Mouse (Mus musculus): Measurements from ENCODE around the gene Mfsd2b. TPM values are rescaled to one million over a fixed set of nuclear protein-coding genes. Genes with fewer than 3 reads are reported as not detected.
A peak's percentile ranks its signal among the peaks of the same experiment; 100 is the strongest.

Mfsd2b gene
- polyA plus RNA-seq, 1 experiment from 2014 or later = 13.5 TPM

DNA sequence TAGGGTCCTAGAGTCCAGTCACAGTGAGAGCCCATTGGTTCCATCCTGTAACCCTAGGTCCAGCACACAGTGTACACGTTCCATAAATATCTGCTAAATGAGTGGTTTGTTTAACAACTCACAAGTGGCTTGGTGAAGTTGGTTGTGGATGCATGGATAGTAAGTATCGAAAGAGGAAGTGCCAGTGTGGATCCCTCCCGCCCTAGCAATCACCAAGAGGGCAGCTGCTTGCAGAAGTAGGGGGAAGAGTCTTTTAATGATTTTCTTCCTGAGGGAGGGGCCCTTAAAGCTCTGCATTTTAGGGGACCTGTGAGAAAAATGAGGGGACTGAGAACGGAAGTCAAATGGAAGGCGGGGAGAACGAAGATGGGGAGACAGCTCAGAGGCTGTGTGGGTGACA is 34.1 kb downstream of the Mfsd2b start:
- H3K4me3 ChIP-seq = no peak overlapping the region
- H3K36me3 ChIP-seq = no peaks in the 10 kb centered on the region
- 53% methylated on average over 6 of the region's 6 CpGs for WGBS
- 0 out of 2 replicates have a peak, but pooled peaks cover 10% of the 10 kb centered on the region for H3K27me3 ChIP-seq (ENCODE audit: insufficient read depth, poor library complexity, severe bottlenecking)
- DNase-seq (ENCODE audit: low spot score) = no peak
- H3K4me1 ChIP-seq = peaks cover 19% of the 10 kb centered on the region
- H3K9me3 ChIP-seq = no peaks in the 10 kb centered on the region
- no peak overlapping the region for H3K27ac ChIP-seq

- Histone ChIP-seq H3K4me1 (peaks cover 9% of the 10 kb centered on the region; the same call in 1 of the 2 replicates), H3K36me3 (peaks cover 6% of the 10 kb centered on the region; the same call in 1 of the 2 replicates), H3K9me3 (no peaks in the 10 kb centered on the region), H3K27me3 (ENCODE audit: insufficient read depth, poor library complexity, severe bottlenecking) (0 out of 2 replicates have a peak, but pooled peaks cover 10% of the 10 kb centered on the region), H3K4me3 (no peak overlapping the region), H3K27ac (no peak overlapping the region)
- 25% methylated on average over 4 of the region's 4 CpGs for WGBS
- no peak for DNase-seq (ENCODE audit: low spot score)
These were observed 37.2 kb downstream of the Mfsd2b start for GRCm38 (mm10) chr12:4836959-4837358.

DNA sequence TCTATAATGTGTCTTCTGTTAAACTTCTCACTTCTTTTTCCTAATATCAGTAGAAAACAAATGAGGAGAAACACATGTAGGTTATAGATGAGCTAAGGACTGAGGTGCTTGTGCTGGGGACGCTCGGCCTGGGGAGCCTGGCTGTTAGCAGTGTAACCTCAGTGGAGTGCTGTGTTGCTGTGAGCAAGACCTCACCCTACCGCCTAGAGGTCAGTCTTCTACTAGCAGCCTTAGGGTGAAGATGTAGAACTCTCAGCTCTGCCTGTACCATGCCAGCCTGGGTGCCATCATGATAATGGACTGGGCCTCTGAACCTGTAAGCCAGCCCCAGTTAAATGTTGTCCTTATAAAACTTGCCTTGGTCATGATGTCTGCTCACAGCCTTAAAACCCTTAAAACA is 46.9 kb downstream of the Mfsd2b start:
- no peaks in the 10 kb centered on the region for H3K27me3 ChIP-seq (ENCODE audit: insufficient read depth, poor library complexity, severe bottlenecking)
- H3K4me1 ChIP-seq = no peaks in the 10 kb centered on the region
- H3K4me3 ChIP-seq = no peak overlapping the region
- no peak overlapping the region for H3K27ac ChIP-seq
- H3K9me3 ChIP-seq = no peaks in the 10 kb centered on the region
- 71% methylated on average over 3 of the region's 3 CpGs for WGBS
- no peak for DNase-seq (ENCODE audit: low spot score)
- peaks cover 69% of the 10 kb centered on the region for H3K36me3 ChIP-seq

GRCm38 (mm10) chr12:4817361-4818101 is 56.6 kb downstream of the Mfsd2b start, which contains the start of gene Sf3b6:
Sf3b6 (plus strand) TSS chr12:4817544.
- Histone ChIP-seq H3K27me3 (ENCODE audit: insufficient read depth, poor library complexity, severe bottlenecking) (no peaks in the 10 kb centered on the region), H3K9me3 (no peaks in the 10 kb centered on the region), H3K4me3 (peak within 1 kb of the TSS; percentile 83), H3K4me1 (peaks cover 14% of the 10 kb centered on the region), H3K36me3 (peaks cover 24% of the 10 kb centered on the region), H3K27ac (peak within 1 kb of the TSS; percentile 94)
- peak; percentile 99 for DNase-seq (ENCODE audit: low spot score)
- WGBS = under 1% methylated on average over 49 of the region's 49 CpGs

- DNase-seq (ENCODE audit: low spot score) = no peak
- peak overlapping the region; percentile 83 for H3K4me3 ChIP-seq
- H3K4me1 ChIP-seq = peaks cover 14% of the 10 kb centered on the region
- H3K36me3 ChIP-seq = peaks cover 19% of the 10 kb centered on the region
- H3K27me3 ChIP-seq (ENCODE audit: insufficient read depth, poor library complexity, severe bottlenecking) = no peaks in the 10 kb centered on the region
- 9% methylated on average over 24 of the region's 24 CpGs for WGBS
- H3K9me3 ChIP-seq = no peaks in the 10 kb centered on the region
- H3K27ac ChIP-seq = peak overlapping the region; percentile 94
These were observed 57.3 kb downstream of the Mfsd2b start for GRCm38 (mm10) chr12:4816680-4817360.

- no peak overlapping the region for H3K4me3 ChIP-seq
- H3K27me3 ChIP-seq (ENCODE audit: insufficient read depth, poor library complexity, severe bottlenecking) = no peaks in the 10 kb centered on the region
- no peak for DNase-seq (ENCODE audit: low spot score)
- H3K4me1 ChIP-seq = peaks cover 13% of the 10 kb centered on the region
- H3K9me3 ChIP-seq = no peaks in the 10 kb centered on the region
- no peak overlapping the region for H3K27ac ChIP-seq
- H3K36me3 ChIP-seq = no peaks in the 10 kb centered on the region
- 89% methylated on average over 4 of the region's 4 CpGs for WGBS
These were observed 60.5 kb downstream of the Mfsd2b start for GRCm38 (mm10) chr12:4813636-4814035.

Other genes starting within 250 kb of the Mfsd2b start
- 0.31 and 0.35 TPM in 2 replicates for gene Fam228a, start 135.9 kb downstream of the Mfsd2b start, polyA plus RNA-seq (2016; fragmentation: Nextera tagmentation; extraction: Ambion mirVana)
- 1.2 and 1.8 TPM in 2 replicates for gene Pfn4, start 105.3 kb downstream of the Mfsd2b start, polyA plus RNA-seq (2016; fragmentation: Nextera tagmentation; extraction: Ambion mirVana)
- gene Fam228b, start 105.1 kb downstream of the Mfsd2b start, polyA plus RNA-seq (2016; fragmentation: Nextera tagmentation; extraction: Ambion mirVana) = 2.2 and 2.6 TPM in 2 replicates
- gene Sf3b6, start 56.8 kb downstream of the Mfsd2b start, polyA plus RNA-seq (2016; fragmentation: Nextera tagmentation; extraction: Ambion mirVana) = 164 and 196 TPM in 2 replicates
- 7.4 and 12.5 TPM in 2 replicates for gene Fkbp1b, start 32.8 kb downstream of the Mfsd2b start, polyA plus RNA-seq (2016; fragmentation: Nextera tagmentation; extraction: Ambion mirVana)
- gene Wdcp, start 31.1 kb downstream of the Mfsd2b start, polyA plus RNA-seq (2016; fragmentation: Nextera tagmentation; extraction: Ambion mirVana) = 17.6 and 18.4 TPM in 2 replicates
- gene Ubxn2a, start 33.3 kb upstream of the Mfsd2b start, polyA plus RNA-seq (2016; fragmentation: Nextera tagmentation; extraction: Ambion mirVana) = 29.6 and 30.7 TPM in 2 replicates
- 6.7 and 8.8 TPM in 2 replicates for gene Atad2b, start 43.0 kb upstream of the Mfsd2b start, polyA plus RNA-seq (2016; fragmentation: Nextera tagmentation; extraction: Ambion mirVana)